Mouse (Mus musculus) yolk sac, embryonic 10.5 days (tissue): ENCODE measurements around the gene Zfpm1.
A peak's percentile ranks its signal among the peaks of the same experiment; 100 is the strongest.

Experiments used
- DNase-seq: peaks from one replicate; pipeline ENCODE4 v3.0.0-alpha.2; 2017; ENCODE audit warnings: low spot score

Gene Zfpm1

DNA sequence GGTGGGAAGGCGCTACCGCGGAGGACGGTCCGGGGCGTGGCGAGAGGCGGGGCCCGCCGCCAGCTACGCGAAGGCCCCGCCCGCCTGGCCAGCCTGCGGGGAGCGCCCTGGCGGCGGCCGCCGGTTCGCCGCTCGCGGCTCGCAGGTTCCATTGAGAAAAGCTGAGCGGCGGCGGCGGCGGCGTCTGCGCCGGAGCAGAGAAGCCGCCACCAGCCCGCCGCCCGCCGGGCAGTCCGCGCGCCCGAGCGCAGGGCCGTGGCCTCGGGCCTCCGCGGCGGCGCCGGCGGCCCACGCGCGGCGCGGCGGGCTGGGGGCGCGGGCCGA lies at the start of gene Zfpm1:
Gene Zfpm1, plus strand, starts transcription at position 107 of the 324 bp plus-strand sequence.
- no peak for DNase-seq

DNA sequence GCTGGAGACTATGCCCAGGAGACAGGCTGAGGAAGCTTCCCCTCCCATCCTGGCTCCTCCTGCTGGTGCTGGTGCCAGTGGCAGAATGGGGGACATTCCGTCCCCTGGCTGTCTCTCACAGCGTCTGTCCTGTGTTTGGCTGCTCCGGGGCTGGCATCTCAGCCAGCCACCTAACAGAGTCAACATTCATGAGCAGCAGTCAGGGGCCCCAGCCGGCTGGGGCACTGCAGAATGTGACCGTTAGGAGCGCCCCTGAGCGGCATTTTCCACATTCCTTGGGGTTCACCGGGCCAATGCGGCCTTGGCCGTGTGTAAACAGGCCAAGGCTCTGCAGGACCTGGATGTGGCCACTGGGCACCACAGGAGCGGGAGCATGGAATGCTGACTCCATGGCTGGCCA lies 47.9 kb upstream of the Zfpm1 start:
- DNase-seq, result peak; percentile 52

DNA sequence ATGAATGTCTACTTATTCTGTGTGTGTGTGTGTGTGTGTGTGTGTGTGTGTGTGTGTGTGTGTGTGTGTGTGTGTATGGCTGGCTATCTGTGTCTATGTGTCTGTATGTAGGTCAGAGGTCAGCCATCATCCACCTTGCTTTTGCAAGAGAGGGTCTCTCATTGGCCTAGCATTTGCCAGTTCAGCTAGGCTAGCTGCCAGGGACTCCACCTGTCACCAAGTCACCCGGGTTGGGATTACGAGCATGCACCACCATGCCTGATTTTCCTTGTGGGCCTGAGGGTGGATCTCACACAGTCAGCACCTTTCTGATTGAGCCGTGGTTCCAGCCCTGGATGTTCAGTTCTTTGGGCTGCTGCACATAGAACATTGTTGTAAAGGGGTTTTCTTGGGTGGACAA lies 45.4 kb upstream of the Zfpm1 start:
- DNase-seq, result no peak

DNA sequence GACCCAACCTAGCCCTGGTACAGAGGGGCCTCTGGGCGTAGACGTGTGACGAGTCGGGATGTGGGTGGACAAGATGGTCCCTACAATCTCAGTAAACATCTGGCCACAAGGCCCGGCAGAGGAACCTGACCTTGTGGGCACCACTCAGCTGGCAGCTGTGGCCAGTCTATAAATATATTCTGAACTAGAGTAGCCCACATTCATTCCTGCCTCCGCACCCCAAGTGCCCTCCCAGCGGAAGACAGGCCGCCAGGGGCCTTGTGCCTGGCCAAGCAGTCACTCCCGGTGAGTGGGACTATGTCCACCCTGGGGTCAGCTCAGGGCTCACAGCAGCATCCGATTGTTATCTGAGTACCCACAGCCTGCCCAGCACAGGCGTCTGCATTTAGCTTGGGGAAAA lies 43.7 kb upstream of the Zfpm1 start:
- DNase-seq, result no peak

DNA sequence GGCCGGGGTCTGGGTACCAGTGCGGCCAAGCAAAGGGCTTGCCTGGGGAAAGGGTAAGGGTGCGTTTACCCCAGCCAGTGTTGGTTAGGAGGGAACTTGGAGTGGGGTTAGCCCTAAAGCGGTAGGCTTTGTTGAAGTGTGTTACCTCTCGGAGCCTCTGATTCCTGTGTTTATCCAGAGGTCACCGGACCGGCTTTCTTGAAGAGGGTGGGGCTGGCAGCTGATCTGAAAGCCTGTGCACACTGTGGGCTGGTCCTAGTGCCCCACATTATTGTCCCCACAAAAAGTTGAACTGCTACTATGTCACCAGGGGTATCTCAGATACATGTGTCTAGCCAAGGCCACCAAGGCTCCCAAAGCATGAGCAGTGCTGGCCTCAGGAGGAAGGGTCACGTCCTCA lies 43.2 kb upstream of the Zfpm1 start:
- no peak for DNase-seq

DNA sequence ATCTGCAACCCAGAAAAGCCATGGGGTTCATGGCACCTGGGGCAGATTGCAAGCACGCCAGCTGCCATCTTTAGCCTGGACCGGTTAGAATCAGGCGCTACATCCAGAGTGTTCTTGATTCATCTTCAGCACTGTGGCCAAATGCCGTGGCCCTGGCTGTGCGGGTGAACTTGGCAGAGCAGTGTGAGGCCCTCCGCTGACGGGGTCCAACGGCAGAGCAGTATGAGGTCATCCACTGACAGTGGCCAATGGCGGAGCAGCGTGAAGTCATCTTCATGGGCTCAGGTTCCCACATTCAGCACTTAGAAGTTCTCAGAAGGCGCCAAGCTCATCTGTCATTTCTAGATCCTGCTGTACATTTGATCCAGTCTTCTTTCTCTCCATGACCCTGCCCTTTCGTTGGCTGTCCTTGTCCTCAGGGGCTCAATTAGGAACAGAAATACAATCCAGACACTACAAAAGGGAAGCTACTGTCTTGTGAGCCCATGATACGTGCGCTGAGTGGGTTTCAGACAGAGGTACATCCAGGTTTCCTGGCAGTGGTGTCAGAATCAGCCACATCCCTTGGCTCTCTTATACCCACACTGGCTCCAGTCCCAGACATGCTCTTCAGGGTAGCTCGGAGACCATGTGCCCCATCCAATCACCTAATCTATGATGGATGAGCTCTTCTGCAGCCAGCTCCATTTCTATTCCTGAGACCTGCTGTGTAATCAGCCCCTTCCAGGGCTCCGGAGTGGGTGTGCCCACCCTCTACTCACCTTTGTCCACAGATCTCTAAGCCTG lies 41.5 kb upstream of the Zfpm1 start:
- DNase-seq, result no peak

DNA sequence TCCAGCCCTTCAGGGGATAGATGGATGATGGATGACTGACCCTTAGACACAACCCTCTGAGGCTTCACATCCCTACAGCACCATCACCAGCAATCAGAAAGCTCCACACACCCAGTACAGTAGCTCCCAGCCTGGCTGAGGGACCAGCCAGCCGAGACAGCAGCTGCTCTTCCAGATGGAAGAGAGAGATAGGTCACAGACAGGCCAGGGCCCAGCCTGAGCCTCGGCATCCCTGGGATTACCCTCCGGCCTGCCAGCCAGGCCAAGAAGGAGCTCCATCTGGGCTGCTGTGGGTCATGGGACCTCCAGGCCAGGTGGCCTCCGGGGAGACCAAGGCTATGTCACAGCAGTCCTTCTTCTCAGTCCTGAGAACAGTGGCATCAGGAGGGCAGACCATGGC lies 38.6 kb upstream of the Zfpm1 start:
- no peak for DNase-seq

DNA sequence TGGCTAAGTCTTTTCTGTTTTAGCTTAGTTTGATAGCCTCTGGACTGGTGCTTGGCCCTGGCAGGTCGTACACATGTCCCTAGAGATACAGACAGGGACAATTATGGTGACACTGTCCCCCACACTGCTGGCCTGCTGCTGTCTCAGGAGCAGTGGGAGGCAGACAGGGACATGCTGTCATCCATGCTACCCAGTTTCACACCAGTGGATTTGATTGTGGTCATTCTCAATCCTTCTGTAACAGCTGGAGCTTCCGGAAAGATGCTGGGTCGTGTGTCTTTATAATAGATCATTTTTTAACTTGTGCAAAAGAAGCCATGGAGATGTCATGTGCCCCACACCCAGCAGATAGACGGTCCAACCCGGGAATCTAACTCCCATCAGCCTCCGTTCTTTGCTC lies 36.8 kb upstream of the Zfpm1 start:
- DNase-seq, result no peak

DNA sequence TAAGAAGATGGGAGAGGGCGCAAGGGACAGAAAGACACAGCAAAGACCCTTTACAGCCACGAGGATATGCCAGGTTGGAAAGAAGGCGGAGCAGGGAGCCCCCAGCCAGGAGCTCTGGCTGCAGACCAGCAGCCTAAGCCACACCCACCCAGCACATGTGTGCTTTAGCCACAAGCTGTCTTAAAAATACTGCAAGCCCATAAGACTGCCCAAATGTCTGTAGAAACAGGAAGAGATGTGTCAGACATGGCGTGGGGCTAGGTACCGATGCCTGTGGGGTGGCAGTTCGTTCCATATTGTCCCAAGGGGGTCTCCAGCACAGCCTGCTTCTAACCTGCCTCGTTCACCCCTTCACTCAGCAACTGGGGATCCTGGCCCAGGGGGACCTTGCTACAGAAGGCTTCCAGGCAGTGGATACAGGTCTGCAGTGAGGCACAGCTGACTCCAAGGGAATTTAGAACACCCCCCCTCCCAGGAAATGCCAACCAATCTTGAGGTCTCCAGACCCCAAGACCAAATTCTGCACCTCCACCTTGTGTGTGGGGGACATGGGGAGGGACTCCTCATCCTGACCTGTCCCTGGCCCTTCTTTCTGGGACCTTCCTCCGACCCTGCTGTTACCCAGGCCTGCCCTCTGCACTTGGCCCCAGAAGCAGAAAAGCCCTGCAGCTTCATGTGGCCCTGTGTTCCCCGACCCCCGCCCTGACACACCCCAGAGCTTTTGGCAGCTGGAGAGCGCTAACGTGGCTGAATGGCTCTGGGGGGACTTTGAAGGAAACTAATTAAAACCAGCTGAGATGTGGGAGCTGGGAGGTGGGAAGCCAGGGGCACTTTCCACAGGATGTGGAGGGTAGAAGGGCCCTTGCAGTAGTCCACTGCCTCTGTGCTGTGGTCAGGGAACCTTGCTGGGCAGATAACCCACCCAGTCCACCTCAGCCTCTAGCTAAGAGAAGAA lies 35.4 kb upstream of the Zfpm1 start:
- no peak for DNase-seq

DNA sequence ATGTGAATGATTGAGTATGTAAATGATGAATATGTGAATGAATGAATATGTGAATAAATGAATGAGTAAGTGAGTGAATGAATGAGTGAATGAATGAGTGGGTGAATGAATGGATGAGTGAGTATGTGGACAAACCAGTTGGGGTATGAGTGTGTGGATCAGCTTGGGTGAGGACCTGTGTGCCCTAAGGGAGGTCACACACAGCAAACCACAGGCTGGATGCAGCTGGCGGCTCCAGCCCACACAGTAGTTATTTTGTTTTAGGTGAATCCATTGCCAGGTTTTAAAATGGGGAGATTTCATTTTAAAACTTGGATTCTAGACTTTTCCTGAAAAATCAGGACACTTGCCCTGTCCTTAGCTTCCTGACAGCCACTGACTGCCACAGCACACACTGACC lies 30.2 kb upstream of the Zfpm1 start:
- DNase-seq, result no peak

DNA sequence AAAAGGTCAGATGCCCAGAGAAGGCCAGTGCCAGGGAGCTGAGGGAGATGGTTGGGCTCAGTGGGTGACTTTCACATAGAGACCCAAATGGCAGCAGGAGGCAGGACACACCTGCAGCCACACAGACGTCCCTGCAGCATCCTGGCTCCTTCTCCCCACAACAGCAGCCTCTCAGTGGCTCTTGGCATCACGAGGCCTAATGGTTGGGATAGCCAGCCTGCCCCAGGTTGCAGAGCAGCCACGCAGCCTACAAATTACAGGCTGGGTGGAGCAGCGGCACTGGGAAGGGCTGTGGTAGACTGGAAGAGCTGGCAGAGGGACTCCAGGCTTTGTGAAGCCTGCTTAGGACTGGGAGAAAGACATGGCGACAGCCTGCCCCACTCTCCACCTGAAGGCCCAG lies 29.6 kb upstream of the Zfpm1 start:
- no peak for DNase-seq

DNA sequence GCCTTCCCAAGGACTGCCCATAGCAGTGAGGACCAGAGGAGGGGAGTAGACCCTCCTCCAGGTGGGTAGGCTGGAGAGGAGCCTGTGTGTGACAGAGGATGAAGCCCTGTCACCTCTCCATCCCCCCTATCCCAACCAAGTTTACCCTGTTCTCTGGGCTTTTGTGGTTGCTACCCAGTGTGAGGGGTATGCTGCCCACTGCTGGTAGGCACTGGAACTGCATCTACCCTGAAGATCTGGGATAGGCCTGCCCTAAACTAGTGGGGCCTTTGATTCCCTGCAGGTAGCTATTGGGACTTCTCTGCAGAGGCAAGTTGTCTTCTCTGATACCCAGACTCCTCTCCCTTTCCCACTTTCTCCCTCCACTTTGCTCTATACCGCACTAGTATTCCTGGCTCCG lies 22.6 kb upstream of the Zfpm1 start:
- DNase-seq, result no peak

DNA sequence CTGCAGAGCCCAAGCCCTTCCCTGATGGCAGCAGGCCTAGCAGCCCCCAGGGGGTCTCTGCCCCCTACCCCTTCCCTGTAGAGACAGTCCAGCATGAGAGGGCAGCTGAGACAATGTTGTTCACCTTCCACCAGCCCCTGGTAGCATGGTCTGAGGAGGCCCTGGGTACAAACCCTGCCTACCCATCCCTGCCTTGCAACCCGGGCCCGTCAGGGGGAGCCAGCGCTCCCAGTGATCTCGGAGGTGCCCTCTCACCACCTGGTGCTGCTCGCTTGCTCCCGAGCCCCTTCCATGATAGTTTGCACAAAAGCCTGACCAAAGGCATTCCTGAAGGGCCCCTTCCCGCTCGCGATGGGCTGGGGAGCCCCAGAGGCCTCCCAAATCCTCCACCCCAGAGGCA lies 21.2 kb upstream of the Zfpm1 start:
- DNase-seq, result no peak

DNA sequence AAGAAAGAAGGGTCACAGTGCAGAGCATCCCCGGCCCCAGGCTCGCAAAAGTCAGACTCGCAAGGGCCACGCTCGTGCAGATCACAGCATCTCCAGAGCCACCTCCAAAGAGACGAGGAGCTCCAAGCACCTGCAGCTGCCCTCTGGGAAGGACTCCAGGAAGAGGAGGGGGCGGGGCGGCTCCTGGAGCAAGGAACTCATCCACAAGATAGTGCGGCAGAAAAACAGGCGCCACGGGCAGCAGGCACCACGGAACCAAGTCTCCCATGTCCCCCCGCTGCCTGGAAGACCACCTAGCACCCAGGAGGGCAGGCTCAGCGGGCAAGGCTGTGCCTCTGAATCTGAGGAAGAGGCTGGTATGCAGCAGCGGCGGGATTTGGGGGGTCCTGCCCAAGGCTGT lies 19.1 kb upstream of the Zfpm1 start:
- no peak for DNase-seq

DNA sequence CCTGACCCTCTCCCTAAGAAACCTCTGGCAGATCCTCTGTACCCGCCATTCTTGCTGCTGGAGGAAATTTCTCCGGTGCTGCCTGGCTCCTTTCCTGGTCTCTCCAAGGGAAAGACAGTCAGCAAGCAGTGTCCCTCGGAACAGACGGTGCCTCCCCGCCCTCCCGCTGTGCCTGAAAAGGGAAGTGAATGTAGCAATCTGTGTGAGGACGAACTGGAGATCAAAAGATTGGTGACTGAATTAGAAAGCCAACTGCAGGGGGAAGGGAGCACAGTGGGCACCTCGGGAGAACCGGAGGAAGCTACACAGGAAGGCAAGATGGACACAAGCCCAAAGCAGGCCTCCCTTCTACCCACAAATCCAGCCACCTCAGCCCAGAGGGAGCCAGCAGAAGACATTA lies 17.7 kb upstream of the Zfpm1 start:
- DNase-seq, result no peak

DNA sequence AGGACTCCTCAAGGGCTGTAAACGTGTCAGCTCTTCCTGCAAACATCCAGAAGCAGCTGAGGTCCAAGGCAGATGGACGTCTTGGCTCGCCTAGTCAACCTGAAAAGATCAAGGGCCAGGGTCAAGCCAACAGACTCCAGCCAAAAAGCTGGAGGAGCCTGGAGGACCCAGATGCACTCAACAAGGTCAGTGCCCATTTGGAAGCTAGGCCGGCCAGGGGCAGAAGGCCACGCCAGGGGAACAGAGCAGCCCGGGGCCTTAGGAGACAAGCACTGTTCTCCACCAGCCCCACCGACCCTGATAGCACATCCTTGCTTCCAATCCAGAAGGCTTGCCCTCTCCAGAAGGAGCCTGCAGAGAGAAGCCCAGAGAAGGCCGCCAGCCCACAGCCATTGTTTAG lies 16.4 kb upstream of the Zfpm1 start:
- no peak for DNase-seq

DNA sequence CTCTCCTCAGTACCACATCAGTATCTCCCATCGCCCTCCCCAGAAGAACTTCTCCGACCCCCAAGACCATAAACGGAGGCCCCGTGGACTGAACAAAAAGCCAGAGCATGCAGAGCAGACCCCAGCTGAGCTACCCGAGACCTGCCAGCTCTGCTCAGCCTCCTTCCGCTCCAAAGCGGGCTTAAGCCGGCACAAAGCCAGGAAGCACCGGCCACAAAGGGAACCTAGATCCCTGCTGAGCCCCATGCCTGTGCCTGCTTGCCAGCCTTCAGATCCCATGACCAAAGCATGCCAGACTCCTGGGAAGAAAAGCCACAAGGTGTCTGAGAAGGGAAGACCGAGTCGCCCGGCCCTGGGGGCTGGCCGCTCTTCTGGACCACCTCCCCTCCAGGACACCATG lies 15.1 kb upstream of the Zfpm1 start:
- DNase-seq, result no peak

DNA sequence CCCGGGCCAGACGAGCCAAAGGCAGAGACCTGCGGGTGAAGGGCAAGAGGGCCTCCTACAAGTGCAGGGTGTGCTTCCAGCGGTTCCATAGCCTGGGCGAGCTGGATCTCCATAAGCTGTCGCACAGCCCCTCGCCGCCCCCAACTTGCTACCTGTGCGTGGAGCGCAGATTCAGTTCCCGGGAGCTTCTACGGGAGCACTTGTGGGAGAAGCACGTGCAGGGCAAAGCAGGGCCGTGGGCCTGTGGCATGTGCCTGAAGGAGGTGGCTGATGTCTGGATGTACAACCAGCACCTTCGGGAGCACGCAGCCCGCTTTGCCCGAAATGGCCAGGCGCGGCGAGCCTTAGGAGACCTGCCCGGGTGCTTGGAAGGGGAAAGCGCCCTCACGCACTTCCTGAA lies 13.1 kb upstream of the Zfpm1 start:
- DNase-seq, result no peak

DNA sequence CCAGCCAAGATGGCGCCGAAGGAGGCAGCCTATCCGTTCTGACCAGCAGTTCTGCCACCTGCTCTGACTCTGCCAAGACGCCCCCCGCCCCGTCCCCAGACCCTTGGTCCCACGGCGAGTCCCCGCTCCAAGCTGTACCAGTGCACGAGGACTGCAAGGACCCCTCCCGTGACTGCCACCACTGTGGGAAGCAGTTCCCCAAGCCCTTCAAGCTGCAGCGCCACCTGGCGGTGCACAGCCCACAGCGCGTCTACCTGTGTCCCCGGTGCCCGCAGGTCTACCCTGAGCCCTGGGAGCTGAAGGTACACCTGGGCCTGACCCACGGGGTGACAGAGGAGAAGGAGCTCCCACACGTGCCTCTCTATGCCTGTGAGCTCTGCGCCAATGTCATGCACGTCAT lies 12.5 kb upstream of the Zfpm1 start:
- DNase-seq, result peak; percentile 65

DNA sequence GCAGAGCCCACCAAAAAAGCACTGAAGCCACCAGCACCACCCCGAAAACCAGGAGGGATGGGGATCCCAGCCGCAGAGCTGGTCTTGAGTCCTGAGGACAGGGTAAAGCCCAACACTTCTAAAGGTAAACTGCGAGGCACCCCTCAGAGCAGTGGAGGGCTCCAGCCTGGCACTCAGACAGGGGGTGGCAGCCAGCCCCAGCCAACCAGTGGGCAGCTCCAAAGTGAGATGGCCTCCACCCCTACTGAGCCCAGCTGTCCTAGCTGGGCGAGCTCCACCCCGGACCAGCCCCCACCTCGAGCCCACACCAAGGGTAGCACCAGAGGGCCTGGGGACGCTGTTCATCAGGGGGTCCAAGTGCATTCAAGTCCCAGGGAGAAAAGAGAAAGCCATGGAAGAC lies 11.4 kb upstream of the Zfpm1 start:
- no peak for DNase-seq

DNA sequence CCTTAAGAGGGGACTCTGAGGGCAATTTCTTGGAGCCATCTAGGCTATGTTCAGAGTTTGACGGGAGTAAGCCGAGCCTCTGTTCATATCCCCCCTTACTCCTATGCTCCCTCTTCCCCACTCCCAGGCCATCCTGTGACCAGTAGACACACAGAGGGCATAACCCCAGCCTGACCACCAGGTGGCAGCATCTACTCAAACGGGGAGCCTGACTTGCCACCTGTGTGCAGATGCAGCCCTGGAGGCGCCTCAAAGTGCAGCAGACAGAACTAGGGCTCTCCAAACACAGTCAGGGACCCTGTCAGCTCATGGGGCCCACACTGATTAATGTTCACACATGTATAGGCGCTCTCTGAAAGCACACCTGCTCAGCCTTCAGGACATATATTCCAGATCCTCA lies 8.8 kb upstream of the Zfpm1 start:
- peak; percentile 66 for DNase-seq

DNA sequence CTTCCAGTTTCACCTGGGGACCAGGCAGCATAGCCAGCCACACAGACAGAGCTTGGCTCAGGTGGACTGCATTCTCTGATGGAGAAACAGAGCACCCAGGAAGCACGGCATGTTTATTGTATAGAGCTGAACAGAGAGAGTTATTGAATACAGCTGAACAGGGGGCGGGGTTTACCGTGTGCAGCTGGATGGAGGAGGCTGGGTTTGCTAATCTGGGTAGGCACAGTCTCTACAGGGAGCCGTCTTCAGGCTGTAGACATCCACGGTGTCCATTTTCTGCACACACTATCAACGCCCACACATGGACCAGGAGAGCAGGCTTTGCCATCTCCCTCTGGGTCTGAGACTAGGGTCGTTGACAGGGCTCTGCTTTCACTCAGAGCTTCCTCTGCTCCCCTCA lies 8.1 kb upstream of the Zfpm1 start:
- no peak for DNase-seq

DNA sequence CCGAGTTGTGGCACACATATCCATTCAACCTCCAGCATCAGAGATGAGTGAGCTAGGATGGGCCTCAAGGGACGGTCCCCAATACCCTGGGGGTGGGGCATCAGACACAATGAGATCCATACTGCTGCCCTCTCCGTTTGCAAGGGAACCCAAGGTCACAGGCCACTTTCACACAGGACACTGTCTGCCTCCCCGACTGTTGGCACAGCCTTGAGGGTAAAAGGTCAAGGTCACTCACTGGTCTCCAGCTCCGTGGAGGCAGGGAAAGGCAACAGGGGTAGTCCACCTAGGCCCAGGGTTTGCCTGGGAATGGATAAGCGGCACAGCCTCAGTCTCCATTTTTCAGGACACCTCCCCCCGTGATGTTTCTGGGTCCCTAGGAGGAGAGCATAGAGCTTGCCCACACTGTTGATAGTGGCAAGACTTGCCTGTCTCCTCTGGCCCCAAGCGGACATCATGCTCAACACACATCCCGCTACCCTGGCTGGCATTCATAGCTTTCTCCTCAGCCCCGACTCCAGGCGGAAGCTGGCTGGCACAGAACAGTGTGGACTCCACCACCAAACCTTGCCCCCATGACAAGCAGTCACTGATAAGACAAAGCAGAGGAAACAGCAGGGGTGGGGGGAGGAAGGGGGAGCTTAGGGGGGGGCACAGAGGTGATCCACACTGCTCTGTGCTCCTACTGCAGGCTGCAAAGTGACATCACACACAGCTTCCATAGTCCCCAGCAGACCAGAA lies 7.1 kb upstream of the Zfpm1 start:
- no peak for DNase-seq
